Mouse (Mus musculus) forebrain, postnatal 0 days (tissue): Measurements from ENCODE around the gene Cog5. TPM values are rescaled to one million over a fixed set of nuclear protein-coding genes. Genes with fewer than 3 reads are reported as not detected.

Experiments
- ATAC-seq: fragments of 200-750 bp; cut with Nextera tagmentation; 2 replicates; pipeline ENCODE4 v1.8.0; 2017; ENCODE audit warnings: mild to moderate bottlenecking, moderate library complexity
- DNase-seq: peaks from one replicate; pipeline ENCODE4 v3.0.0-alpha.2; 2015
- H3K27ac ChIP-seq: fragments of 300-500 bp; sonication (generic); 2 replicates; pipeline ENCODE4 v1.5.1; 2014; ENCODE audit warnings: low read depth, mild to moderate bottlenecking, antibody characterized with exemption, low read length, moderate library complexity, mixed read lengths
- H3K27me3 ChIP-seq: fragments of 300-500 bp; sonication (generic); 2 replicates; pipeline ENCODE4 v1.6.1; 2014; ENCODE audit warnings: mild to moderate bottlenecking, low read length, mixed read lengths; ENCODE audit not compliant: insufficient read depth
- H3K36me3 ChIP-seq: fragments of 300-500 bp; sonication (generic); 2 replicates; pipeline ENCODE4 v1.6.1; 2014; ENCODE audit warnings: mild to moderate bottlenecking, moderate library complexity; ENCODE audit not compliant: insufficient read depth
- H3K4me1 ChIP-seq: fragments of 300-500 bp; sonication (generic); 2 replicates; pipeline ENCODE4 v1.6.1; 2014; ENCODE audit warnings: antibody characterized with exemption; ENCODE audit not compliant: insufficient read depth
- H3K4me2 ChIP-seq: fragments of 300-500 bp; sonication (generic); 2 replicates; pipeline ENCODE4 v1.6.1; 2014; ENCODE audit warnings: low read depth, mild to moderate bottlenecking, moderate library complexity
- H3K4me3 ChIP-seq: fragments of 300-500 bp; sonication (generic); 2 replicates; pipeline ENCODE4 v1.5.1; 2014; ENCODE audit warnings: low read depth, low read length, mixed read lengths
- H3K9ac ChIP-seq: fragments of 300-500 bp; sonication (generic); 2 replicates; pipeline ENCODE4 v1.6.1; 2014; ENCODE audit warnings: mild to moderate bottlenecking
- H3K9me3 ChIP-seq: fragments of 300-500 bp; sonication (generic); 2 replicates; pipeline ENCODE4 v1.6.1; 2016; ENCODE audit warnings: low read length
- CTCF ChIP-seq: sonication (generic); IDR thresholded peaks from 2 replicates; pipeline ENCODE4 v1.5.1; 2016; ENCODE audit warnings: antibody characterized with exemption, control low read depth, low read depth
- WGBS: fragments of 180-500 bp; shearing (Covaris S2); extraction: QIAGEN DNeasy Blood & Tissue Kit; methylation state at CpG from one replicate; pipeline ENCODE4 v1.1.7; 2014; 5-methylcytosine and 5-hydroxymethylcytosine counted together
- polyA plus RNA-seq: library from polyadenylated mRNA; unstranded; fragments of >200 nt; fragmentation: Nextera tagmentation; extraction: Ambion mirVana; gene quantifications from 2 replicates; pipeline ENCODE4 v1.2.1, GENCODE M21; 2015
- total RNA-seq: library from RNA; depleted of rRNA; stranded (reverse); fragments of >200 nt; gene quantifications from 2 replicates; pipeline ENCODE4 v1.2.3, GENCODE M21; 2014

The Cog5 gene
- total and polyA plus RNA-seq, 2 experiments from 2014 or later = 17.3 to 47.7 TPM

DNA sequence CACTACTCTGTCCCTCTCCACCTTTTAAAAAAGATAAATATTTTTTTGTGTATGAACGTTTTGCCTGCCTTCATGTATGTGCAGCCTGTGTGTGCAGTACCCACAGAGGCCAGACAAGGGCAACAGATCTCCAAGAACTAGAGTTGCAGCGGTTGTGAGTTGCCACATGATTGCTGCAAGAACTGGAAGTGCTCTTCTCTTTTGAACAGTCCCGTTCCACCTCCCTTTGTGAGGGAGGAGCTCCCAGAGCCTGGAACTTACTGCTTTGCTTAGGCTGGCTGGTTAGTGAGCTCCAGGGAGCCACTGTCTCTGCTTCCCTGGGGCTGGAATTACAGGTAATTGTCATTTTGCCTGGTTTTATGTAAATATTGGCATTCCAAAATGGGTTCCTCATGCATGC lies 69.9 kb downstream of the Cog5 start:
- WGBS = 86% methylated on average over 3 of the region's 3 CpGs
- no peak for TF ChIP-seq CTCF
- no peak for DNase-seq
- Histone ChIP-seq H3K27me3 (no peaks in the 10 kb centered on the region), H3K4me1 (no peaks in the 10 kb centered on the region), H3K36me3 (no peaks in the 10 kb centered on the region), H3K4me3 (no peak overlapping the region), H3K4me2 (no peak overlapping the region), H3K27ac (no peak overlapping the region), H3K9ac (no peak overlapping the region), H3K9me3 (no peaks in the 10 kb centered on the region)
- no peak for ATAC-seq

DNA sequence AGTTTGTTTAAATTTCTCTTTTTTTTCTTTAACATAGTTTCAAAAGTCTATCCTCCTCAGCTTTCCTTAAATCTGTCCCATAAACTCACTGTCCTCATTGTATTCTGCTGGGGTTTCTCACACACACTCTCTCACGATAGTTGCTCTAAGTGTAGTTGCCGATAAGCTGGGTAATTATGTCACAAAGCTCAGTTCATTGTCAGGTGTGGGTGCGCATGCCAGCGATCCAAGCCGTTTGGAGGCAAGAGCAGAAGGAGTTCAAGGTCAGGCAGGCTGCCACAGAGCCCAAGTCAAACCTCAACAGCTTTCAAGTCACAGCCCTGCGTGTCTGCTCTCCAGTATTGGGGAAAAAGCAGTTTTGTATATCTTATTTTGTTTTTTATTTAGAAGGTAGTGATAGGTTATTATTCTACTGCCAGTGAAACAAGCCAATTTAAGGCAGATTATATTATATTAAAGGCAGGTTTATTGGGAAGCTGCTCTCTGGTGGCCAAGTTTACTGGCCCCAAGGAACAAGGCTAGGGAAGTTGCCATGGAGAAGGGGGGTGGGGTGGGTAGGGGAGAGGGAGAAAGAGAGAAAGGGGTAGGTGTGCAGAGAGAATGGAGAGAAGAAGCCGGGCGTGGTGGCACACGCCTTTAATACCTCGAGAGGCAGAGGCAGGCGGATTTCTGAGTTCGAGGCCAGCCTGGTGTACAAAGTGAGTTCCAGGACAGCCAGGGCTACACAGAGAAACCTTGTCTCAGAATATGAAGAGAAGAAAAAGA lies 71.0 kb downstream of the Cog5 start:
- H3K4me1 ChIP-seq = no peaks in the 10 kb centered on the region
- TF ChIP-seq CTCF = no peak
- H3K36me3 ChIP-seq = no peaks in the 10 kb centered on the region
- H3K9me3 ChIP-seq = no peaks in the 10 kb centered on the region
- no peak for DNase-seq
- no peaks in the 10 kb centered on the region for H3K27me3 ChIP-seq
- 83% methylated on average over 12 of the region's 12 CpGs for WGBS
- H3K27ac ChIP-seq = no peak overlapping the region
- no peak overlapping the region for H3K4me3 ChIP-seq
- no peak overlapping the region for H3K9ac ChIP-seq
- H3K4me2 ChIP-seq = no peak overlapping the region
- no peak for ATAC-seq

DNA sequence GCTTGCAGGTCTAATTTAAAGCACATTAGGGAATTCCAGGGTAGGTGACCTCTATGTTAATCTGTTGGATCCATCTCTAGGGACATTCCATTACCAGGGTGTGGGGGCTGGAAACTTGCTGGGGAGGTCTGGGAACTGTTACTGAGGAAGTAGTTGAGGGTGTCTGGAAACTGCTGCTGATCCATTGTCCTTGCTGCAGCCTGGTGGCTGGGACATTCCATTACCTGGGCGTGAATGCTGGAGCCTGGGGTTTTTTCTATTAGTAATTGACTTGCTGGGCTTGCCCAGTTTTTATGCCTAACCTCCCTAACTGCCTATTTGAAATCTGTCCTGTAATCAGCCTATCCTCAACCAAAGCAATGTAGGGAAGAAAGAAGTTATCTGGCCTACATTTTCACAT lies 72.0 kb downstream of the Cog5 start:
- Histone ChIP-seq H3K4me2 (no peak overlapping the region), H3K9me3 (no peaks in the 10 kb centered on the region), H3K27me3 (no peaks in the 10 kb centered on the region), H3K27ac (no peak overlapping the region), H3K4me3 (no peak overlapping the region), H3K4me1 (no peaks in the 10 kb centered on the region), H3K36me3 (no peaks in the 10 kb centered on the region), H3K9ac (no peak overlapping the region)
- DNase-seq (no peak), ATAC-seq (no peak)
- no peak for TF ChIP-seq CTCF
- WGBS = 38% methylated on average over 1 of the region's 1 CpGs

DNA sequence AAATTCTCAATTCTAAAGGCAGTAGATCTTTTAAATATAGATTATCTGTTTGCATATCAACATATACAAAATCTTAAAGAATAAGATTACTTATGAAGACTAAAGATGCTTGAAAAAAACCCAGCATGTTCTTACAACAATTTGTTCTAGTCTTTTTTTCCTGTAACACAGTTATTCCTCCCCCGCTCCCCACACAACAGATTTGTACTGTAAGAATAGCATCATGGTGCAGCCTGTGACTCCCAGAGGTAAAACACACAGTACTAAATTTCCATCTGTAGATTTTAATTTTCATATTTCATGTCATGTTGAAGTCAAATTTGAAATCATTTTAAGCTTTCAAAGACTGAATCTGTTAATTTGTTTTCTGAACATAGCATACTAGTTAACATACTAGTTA lies 75.5 kb downstream of the Cog5 start:
- no peaks in the 10 kb centered on the region for H3K27me3 ChIP-seq
- H3K4me1 ChIP-seq = no peaks in the 10 kb centered on the region
- no peaks in the 10 kb centered on the region for H3K9me3 ChIP-seq
- 78% methylated on average over 1 of the region's 1 CpGs for whole genome bisulfite sequencing
- no peak overlapping the region for H3K4me2 ChIP-seq
- DNase-seq (no peak), ATAC-seq (no peak)
- no peak overlapping the region for H3K4me3 ChIP-seq
- H3K27ac ChIP-seq = no peak overlapping the region
- H3K9ac ChIP-seq = no peak overlapping the region
- no peaks in the 10 kb centered on the region for H3K36me3 ChIP-seq
- TF ChIP-seq CTCF = no peak

DNA sequence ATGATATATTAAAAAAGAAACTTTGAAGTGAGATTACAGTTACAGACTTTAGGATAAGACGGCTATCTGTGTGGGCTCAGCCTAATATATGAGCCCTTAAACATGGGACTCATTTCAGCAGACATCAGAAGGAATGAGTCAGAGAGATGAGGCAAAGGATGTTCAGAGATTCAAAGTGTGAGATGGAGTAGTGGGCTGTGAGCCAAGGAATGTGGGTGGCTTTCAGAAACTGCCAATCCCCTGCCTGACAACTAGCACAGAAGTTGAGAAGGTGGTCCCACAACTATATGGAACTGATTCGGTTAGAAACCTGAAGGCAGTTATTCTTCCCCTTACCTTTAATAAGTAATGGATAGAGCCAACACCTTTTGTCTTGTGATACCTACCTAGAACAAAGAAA lies 79.9 kb downstream of the Cog5 start:
- H3K4me1 ChIP-seq = no peaks in the 10 kb centered on the region
- 82% methylated on average over 2 of the region's 2 CpGs for WGBS
- no peak overlapping the region for H3K4me3 ChIP-seq
- no peaks in the 10 kb centered on the region for H3K36me3 ChIP-seq
- no peaks in the 10 kb centered on the region for H3K27me3 ChIP-seq
- TF ChIP-seq CTCF = no peak
- H3K4me2 ChIP-seq = no peak overlapping the region
- no peak overlapping the region for H3K9ac ChIP-seq
- ATAC-seq (no peak), DNase-seq (no peak)
- no peak overlapping the region for H3K27ac ChIP-seq
- no peaks in the 10 kb centered on the region for H3K9me3 ChIP-seq

DNA sequence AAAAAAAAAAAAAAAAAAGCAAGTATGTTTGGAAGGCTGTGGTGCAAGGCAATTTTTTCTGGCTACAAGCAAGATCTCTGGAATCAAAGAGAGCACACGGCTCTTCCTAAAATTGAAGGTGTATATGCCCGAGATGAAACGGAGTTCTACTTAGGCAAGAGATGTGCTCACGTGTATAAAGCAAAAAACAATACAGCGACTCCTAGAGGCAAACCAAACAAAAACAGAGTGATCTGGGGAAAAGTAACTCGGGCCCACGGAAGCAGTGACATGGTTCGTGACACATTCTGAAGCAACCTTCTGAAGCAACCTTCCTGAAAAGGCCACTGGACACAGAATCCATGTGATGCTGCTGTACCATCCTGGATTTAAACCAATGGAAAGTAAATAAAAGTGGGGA lies 92.6 kb downstream of the Cog5 start:
- H3K9ac ChIP-seq = no peak overlapping the region
- H3K4me3 ChIP-seq = no peak overlapping the region
- WGBS = 85% methylated on average over 8 of the region's 8 CpGs
- no peak overlapping the region for H3K4me2 ChIP-seq
- ATAC-seq (no peak), DNase-seq (no peak)
- H3K36me3 ChIP-seq = no peaks in the 10 kb centered on the region
- TF ChIP-seq CTCF = no peak
- H3K9me3 ChIP-seq = no peaks in the 10 kb centered on the region; the same call in 1 of the 2 replicates
- no peaks in the 10 kb centered on the region for H3K4me1 ChIP-seq
- no peak overlapping the region for H3K27ac ChIP-seq
- no peaks in the 10 kb centered on the region for H3K27me3 ChIP-seq

DNA sequence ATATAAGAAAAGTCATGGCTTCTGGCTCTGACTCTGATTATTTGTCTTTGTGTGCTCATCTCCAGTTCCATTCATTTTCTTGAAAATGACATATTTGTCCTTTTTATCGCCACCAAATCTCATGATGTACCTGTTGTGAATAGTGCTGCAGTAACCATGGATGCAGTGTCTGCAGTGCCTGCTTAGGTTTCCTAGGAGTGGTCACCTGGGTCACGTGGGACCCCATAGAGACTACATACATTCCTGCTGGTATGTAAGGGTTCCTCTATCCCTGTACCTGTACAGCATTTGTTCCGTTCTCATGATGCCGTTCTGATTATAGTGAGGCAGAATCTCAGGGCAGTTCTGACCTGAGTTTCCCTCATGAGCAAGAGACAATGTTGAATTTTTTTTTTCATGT lies 95.2 kb downstream of the Cog5 start:
- no peaks in the 10 kb centered on the region for H3K36me3 ChIP-seq
- DNase-seq (no peak), ATAC-seq (no peak)
- H3K27me3 ChIP-seq = no peaks in the 10 kb centered on the region
- H3K4me1 ChIP-seq = no peaks in the 10 kb centered on the region
- no peak overlapping the region for H3K4me2 ChIP-seq
- H3K9ac ChIP-seq = no peak overlapping the region
- H3K27ac ChIP-seq = no peak overlapping the region
- WGBS = 93% methylated on average over 4 of the region's 4 CpGs
- H3K9me3 ChIP-seq = no peaks in the 10 kb centered on the region
- TF ChIP-seq CTCF = no peak
- H3K4me3 ChIP-seq = no peak overlapping the region
